Mouse (Mus musculus): ENCODE data around the gene Sfxn1.

DNA sequence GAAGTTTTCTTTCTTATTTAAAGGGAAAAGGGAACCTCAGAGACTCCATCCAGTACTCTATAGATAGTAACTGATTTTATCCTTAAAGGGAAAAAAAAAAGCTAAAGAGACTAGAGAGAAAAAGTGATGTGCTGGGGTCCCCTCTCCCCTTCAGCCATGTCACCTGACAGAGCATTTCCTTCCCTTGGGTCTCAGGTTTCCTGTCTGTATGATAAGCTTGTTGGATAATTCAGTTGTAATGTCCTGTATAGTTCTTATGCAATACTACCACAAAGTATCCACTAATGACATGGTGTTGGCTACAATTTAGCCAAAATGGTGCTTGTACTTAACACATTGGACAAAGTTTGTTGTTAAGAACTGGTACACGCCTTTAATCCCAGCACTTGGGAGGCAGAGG lies 9.1 kb downstream of the Sfxn1 start:
- TF ChIP-seq TAL1 (IDR thresholded peaks at IDR 0.05; ENCODE audit: low read length) (no peak), GATA1 (IDR thresholded peaks at IDR 0.05; ENCODE audit: low read length) (no peak)
